Mouse (Mus musculus): Measurements from ENCODE around the gene Hmx1.

DNA sequence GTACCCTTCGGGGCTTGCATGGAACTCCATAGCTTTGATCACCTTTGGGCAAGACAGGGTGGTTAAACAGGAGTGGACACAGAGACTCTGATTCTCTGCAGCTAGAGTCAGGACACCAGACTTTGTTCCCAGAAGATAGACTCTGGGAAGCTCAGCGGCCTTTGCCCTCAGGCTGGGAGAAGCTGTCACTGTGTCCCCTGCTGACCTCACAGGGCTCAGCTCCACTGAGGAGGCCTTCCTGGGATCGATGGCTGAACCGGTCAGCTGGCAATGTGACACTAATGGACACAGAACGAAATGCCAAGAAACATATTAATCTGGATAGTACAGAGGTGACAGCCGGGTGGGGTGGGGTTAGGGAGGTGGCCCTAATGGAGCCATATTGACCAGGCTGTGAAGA is 39.0 kb downstream of the Hmx1 start:
- no peak for TF ChIP-seq CTCF (IDR thresholded peaks at IDR 0.05; ENCODE audit: borderline replicate concordance, control insufficient read depth, extremely low read depth, insufficient read depth, low read length, poor library complexity)
- TF ChIP-seq POLR2A (IDR thresholded peaks at IDR 0.05; ENCODE audit: control insufficient read depth, extremely low read depth, insufficient read depth, low read length, poor library complexity), result no peak
